Mouse (Mus musculus) stomach, embryonic 16.5 days (tissue): Measurements from ENCODE around the gene Kcnd3. TPM values are rescaled to one million over a fixed set of nuclear protein-coding genes. Genes with fewer than 3 reads are reported as not detected.

Source experiments
- ATAC-seq: fragments of 200-750 bp; cut with Nextera tagmentation; 2 replicates; pipeline ENCODE4 v1.8.0; 2017; ENCODE audit warnings: moderate number of reproducible peaks, moderate TSS enrichment; ENCODE audit not compliant: insufficient read depth, low FRiP score
- H3K27ac ChIP-seq: fragments of 300-500 bp; sonication (generic); 2 replicates; pipeline ENCODE4 v1.5.1; 2014; ENCODE audit warnings: low read length
- H3K27me3 ChIP-seq: fragments of 300-500 bp; sonication (generic); 2 replicates; pipeline ENCODE4 v1.6.1; 2014; ENCODE audit warnings: low read length, control low read depth, mixed read lengths; ENCODE audit not compliant: control insufficient read depth, insufficient read depth
- H3K36me3 ChIP-seq: fragments of 300-500 bp; sonication (generic); 2 replicates; pipeline ENCODE4 v1.6.1; 2014; ENCODE audit warnings: low read length; ENCODE audit not compliant: control insufficient read depth, insufficient read depth
- H3K4me1 ChIP-seq: fragments of 300-500 bp; sonication (generic); 2 replicates; pipeline ENCODE4 v1.6.1; 2014; ENCODE audit warnings: low read length, control low read depth, mixed read lengths; ENCODE audit not compliant: control insufficient read depth, insufficient read depth
- H3K4me2 ChIP-seq: fragments of 300-500 bp; sonication (generic); 2 replicates; pipeline ENCODE4 v1.6.1; 2014; ENCODE audit warnings: low read depth, low read length, mixed read lengths
- H3K4me3 ChIP-seq: fragments of 300-500 bp; sonication (generic); replicated peaks from 2 replicates; pipeline ENCODE4 v1.5.1; 2014; ENCODE audit warnings: mild to moderate bottlenecking, low read length
- H3K9ac ChIP-seq: fragments of 300-500 bp; sonication (generic); 2 replicates; pipeline ENCODE4 v1.6.1; 2014; ENCODE audit warnings: low read length
- H3K9me3 ChIP-seq: fragments of 300-500 bp; sonication (generic); replicated peaks from 2 replicates; pipeline ENCODE4 v1.6.1; 2016; ENCODE audit warnings: low read length, control low read depth; ENCODE audit not compliant: control insufficient read depth
- WGBS: fragments of 180-500 bp; shearing (Covaris S2); extraction: QIAGEN DNeasy Blood & Tissue Kit; methylation state at CpG from one replicate; pipeline ENCODE4 v1.1.7; 2014; 5-methylcytosine and 5-hydroxymethylcytosine counted together
- polyA plus RNA-seq: library from polyadenylated mRNA; unstranded; fragments of >200 nt; fragmentation: Nextera tagmentation; extraction: Ambion mirVana; gene quantifications from 2 replicates; pipeline ENCODE4 v1.2.1, GENCODE M21; 2015

Gene Kcnd3
- polyA plus RNA-seq, 1 experiment from 2014 or later = 5.6 TPM

DNA sequence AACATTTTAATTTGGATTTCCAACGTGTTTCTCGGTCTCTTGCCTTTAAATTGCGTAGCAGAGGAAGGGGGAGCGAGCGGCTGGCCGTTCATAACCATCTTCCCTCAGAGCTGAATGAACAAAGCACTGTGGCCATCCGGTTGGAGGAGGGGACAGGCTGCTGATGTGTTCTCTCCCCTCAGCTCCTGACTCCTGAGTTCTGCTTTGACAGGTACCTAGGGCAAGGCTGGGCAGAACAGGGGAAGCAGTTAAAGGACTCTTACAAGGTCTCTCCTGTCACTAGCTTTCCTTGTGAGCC is 53.7 kb downstream of the Kcnd3 start:
- ATAC-seq = no peak
- no peaks in the 10 kb centered on the region for H3K36me3 ChIP-seq
- WGBS = 70% methylated on average over 7 of the region's 7 CpGs
- no peak overlapping the region for H3K27ac ChIP-seq
- H3K4me3 ChIP-seq = no peak overlapping the region
- H3K4me2 ChIP-seq = no peak overlapping the region
- no peaks in the 10 kb centered on the region for H3K9me3 ChIP-seq
- H3K9ac ChIP-seq = no peak overlapping the region
- H3K27me3 ChIP-seq = no peaks in the 10 kb centered on the region
- no peaks in the 10 kb centered on the region for H3K4me1 ChIP-seq

DNA sequence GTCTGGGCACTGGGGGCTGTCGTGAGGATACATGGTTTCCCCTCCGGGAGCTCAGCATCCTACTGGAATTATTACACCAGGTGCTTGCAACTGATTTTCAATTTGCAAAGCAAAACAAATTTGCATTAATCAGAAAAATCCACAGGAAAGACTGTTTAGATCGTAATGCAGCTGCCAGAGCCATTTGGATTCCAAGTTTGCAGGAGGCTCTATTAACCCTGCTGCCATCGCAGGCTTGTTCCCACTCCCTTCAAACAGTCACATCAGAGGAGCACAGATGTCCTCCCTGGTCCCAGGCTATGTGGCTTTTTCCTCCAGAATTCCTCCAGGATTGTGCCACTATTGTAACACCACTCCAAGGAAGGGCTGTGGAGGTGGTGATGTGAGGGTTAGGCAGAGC is 54.5 kb downstream of the Kcnd3 start:
- H3K36me3 ChIP-seq = no peaks in the 10 kb centered on the region
- H3K9ac ChIP-seq = no peak overlapping the region
- no peak overlapping the region for H3K4me2 ChIP-seq
- H3K27me3 ChIP-seq = no peaks in the 10 kb centered on the region
- no peak for ATAC-seq
- 83% methylated on average over 4 of the region's 4 CpGs for WGBS
- no peaks in the 10 kb centered on the region for H3K4me1 ChIP-seq
- no peaks in the 10 kb centered on the region for H3K9me3 ChIP-seq
- no peak overlapping the region for H3K27ac ChIP-seq
- no peak overlapping the region for H3K4me3 ChIP-seq

DNA sequence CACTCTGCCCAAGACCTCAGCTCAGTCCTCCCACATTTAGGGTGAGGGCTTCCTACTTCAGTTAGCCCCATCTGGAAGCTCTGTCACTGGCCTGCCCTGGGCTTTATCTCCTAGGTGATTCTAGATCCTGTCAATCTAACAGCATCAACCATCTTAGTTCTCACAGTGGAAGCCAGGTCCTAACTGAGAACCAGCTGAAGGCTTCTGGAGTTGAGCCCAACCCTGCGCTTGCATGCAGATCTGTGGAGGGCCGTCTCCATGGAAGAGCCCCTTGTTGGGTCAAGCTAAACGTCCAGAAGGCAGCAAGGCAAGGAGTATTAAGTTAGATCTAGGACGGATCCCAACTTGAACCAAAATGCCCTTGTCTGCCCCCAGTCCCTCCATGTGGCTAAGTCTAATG is 57.2 kb downstream of the Kcnd3 start:
- Histone ChIP-seq H3K9ac (no peak overlapping the region), H3K36me3 (no peaks in the 10 kb centered on the region), H3K4me3 (no peak overlapping the region), H3K4me2 (no peak overlapping the region), H3K27me3 (no peaks in the 10 kb centered on the region), H3K9me3 (no peaks in the 10 kb centered on the region), H3K4me1 (no peaks in the 10 kb centered on the region), H3K27ac (no peak overlapping the region)
- whole genome bisulfite sequencing = 73% methylated on average over 4 of the region's 4 CpGs
- no peak for ATAC-seq

DNA sequence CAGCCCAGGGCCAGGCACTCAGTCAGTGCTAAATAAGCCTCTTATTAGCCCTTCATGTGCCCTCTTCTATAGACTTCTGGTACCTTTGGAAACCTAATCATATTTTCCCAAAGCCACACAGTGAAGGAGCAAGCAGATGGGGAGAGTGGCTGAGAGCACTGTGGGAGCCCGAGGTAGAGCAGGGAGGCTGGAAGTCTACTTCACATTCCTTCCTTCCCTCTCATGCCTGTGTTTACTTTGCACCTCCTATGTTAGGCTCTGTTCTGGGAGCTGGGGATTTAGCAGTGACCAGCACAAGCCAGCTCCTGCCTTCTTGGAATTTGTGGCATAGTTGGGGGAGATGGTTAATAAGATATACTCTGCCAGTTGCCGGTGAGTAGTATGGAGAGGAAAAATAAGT is 59.7 kb downstream of the Kcnd3 start:
- WGBS = 13% methylated on average over 2 of the region's 2 CpGs
- Histone ChIP-seq H3K27me3 (no peaks in the 10 kb centered on the region), H3K27ac (no peak overlapping the region), H3K36me3 (no peaks in the 10 kb centered on the region), H3K4me3 (no peak overlapping the region), H3K9me3 (no peaks in the 10 kb centered on the region), H3K9ac (no peak overlapping the region), H3K4me1 (no peaks in the 10 kb centered on the region), H3K4me2 (no peak overlapping the region)
- peak; percentile 72; the same call in 1 of the 2 replicates for ATAC-seq

DNA sequence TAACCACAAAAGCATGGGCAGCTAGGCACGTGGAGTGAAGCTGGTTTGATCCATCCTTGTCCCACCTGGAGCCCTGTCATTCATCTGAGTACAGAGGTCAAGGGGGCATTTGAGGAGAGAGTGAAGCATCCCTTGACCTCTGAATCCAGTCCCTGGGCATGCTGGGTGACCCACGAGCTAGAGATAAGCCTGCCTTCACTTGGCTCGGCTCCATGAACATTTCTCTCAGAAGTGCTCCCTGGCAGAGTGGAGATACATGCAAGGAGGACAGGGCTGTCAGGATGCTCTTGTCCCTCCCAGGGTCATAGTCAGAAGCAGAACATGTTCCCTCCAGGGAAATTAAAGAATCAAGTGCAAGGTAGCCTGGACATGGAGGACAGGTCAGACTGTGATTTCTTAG is 62.1 kb downstream of the Kcnd3 start:
- no peaks in the 10 kb centered on the region for H3K4me1 ChIP-seq
- WGBS = 46% methylated on average over 3 of the region's 3 CpGs
- no peak for ATAC-seq

DNA sequence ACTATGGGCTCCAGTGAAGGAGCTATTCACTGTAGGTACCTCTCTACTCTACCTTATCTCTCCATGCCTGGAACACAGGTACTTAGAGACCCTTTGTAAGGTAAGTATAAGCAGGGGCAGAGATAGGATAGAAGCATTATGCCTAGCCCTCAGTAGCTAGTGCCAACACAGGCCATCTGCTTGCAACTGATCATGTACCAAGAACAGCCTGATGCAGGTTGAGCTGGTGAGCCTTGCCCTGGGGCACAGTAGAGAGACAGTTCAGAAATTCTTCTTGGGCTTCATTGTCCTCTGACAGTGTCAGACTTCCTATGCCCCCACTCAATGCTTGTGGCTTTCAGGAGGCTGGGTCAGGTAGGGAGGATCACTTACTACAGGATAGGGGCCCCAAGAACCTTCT is 62.9 kb downstream of the Kcnd3 start:
- no peak overlapping the region for H3K4me3 ChIP-seq
- no peak for ATAC-seq
- H3K9me3 ChIP-seq = no peaks in the 10 kb centered on the region
- H3K36me3 ChIP-seq = no peaks in the 10 kb centered on the region
- H3K4me2 ChIP-seq = no peak overlapping the region
- H3K4me1 ChIP-seq = no peaks in the 10 kb centered on the region
- no peak overlapping the region for H3K9ac ChIP-seq
- no peaks in the 10 kb centered on the region for H3K27me3 ChIP-seq
- H3K27ac ChIP-seq = no peak overlapping the region

More for the DNA sequence above, 62.1 kb downstream of the Kcnd3 start:
- no peaks in the 10 kb centered on the region for H3K27me3 ChIP-seq
- no peak overlapping the region for H3K4me3 ChIP-seq
- H3K9me3 ChIP-seq = no peaks in the 10 kb centered on the region
- no peaks in the 10 kb centered on the region for H3K36me3 ChIP-seq
- no peak overlapping the region for H3K27ac ChIP-seq
- no peak overlapping the region for H3K9ac ChIP-seq
- no peak overlapping the region for H3K4me2 ChIP-seq

DNA sequence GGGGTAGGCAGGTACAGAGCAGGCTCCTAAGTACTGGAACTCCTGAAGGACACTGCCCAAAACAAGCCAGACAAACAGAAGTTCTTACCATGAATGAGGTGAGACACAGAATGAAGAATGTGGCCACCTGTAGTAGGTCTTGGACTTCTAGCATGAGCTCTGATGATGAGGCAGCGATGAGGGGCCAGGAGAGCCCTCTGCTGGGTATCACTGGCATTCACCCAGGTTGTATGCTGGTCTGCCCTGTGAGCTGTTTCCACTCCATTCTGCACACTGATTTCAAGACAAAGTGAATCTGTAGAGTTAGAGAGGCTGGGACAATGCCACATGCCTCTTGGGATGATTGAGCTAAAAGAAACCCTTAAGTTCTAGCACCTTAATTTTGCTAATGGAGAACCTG is 63.5 kb downstream of the Kcnd3 start:
- no peak overlapping the region for H3K4me3 ChIP-seq
- 78% methylated on average over 1 of the region's 1 CpGs for WGBS

DNA sequence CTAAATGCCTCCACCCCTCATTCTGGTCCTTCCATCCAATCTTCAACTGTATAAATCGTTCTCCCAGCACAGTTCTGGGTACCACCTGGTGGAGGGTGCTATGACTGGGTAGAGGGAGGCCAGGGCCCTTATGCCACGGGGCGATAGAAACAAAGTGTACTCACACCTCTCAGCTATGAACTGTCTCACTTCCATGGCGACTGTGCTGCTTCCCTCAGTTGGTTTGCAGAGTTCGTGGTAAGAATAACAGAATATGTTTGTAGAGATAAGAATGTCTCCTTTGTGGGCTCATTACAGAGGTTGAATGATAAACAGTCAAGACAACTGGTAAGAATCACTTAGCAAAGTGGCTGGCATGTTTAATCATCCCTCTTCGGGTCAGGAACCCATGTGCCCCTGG is 68.3 kb downstream of the Kcnd3 start:
- Histone ChIP-seq H3K36me3 (no peaks in the 10 kb centered on the region), H3K4me3 (no peak overlapping the region), H3K4me2 (no peak overlapping the region), H3K4me1 (no peaks in the 10 kb centered on the region), H3K27ac (no peak overlapping the region), H3K9me3 (no peaks in the 10 kb centered on the region), H3K27me3 (no peaks in the 10 kb centered on the region), H3K9ac (no peak overlapping the region)
- ATAC-seq = no peak
- WGBS = 56% methylated on average over 6 of the region's 6 CpGs

More for the DNA sequence above, 63.5 kb downstream of the Kcnd3 start:
- Histone ChIP-seq H3K36me3 (no peaks in the 10 kb centered on the region), H3K4me1 (no peaks in the 10 kb centered on the region), H3K4me2 (no peak overlapping the region), H3K9ac (no peak overlapping the region), H3K9me3 (no peaks in the 10 kb centered on the region), H3K27me3 (no peaks in the 10 kb centered on the region), H3K27ac (no peak overlapping the region)
- no peak for ATAC-seq

DNA sequence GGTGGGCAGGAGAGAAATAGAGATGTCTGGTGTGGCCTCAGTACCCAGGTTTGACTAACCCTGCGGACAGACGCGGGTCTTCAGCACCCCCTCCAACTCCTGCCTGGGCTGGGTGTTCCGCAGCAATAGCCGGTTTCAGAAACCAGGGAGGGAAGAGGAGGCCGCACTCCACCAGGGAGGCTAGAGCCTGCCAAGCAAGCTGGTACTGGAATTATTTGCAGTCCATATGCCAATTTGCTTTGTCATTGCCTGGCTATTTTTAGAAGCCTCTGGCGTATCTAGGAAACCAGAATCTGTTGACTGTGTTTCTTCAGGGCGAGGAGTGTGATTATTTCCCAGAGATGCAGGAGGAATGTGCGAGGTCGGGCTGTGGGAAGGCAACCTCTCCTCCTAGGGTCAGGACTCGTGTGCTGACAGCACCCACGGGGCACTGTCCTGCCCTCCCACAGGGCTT is 69.1 kb downstream of the Kcnd3 start:
- H3K27ac ChIP-seq = no peak overlapping the region
- no peak overlapping the region for H3K4me2 ChIP-seq
- no peaks in the 10 kb centered on the region for H3K4me1 ChIP-seq
- H3K4me3 ChIP-seq = no peak overlapping the region
- no peaks in the 10 kb centered on the region for H3K36me3 ChIP-seq
- H3K9ac ChIP-seq = no peak overlapping the region
- WGBS = 61% methylated on average over 12 of the region's 12 CpGs
- peak; percentile 37; the same call in 1 of the 2 replicates for ATAC-seq
- no peaks in the 10 kb centered on the region for H3K27me3 ChIP-seq
- no peaks in the 10 kb centered on the region for H3K9me3 ChIP-seq

DNA sequence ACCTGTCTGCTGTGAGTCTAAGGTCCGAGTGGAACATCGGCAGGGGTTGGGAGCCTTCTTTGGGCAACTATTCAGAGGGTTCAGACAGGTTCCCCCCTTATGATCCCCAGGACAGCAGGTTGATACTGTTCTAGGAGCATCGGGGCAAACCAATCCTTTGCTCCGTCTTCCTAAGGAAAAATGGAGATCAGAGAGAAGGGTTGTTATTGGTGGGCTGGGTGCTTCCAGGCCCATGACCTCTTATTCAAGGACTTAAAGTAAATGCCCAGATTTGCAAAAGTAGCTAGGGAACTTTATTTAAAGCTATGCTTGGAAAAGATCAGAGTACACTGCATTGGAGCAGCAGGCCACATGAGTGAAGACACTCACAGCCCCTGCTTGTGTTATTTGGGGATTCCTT is 69.5 kb downstream of the Kcnd3 start:
- no peak overlapping the region for H3K4me3 ChIP-seq
- no peaks in the 10 kb centered on the region for H3K4me1 ChIP-seq
- no peaks in the 10 kb centered on the region for H3K36me3 ChIP-seq
- ATAC-seq = no peak
- H3K27ac ChIP-seq = no peak overlapping the region
- H3K9ac ChIP-seq = no peak overlapping the region
- WGBS = 81% methylated on average over 4 of the region's 4 CpGs
- H3K4me2 ChIP-seq = no peak overlapping the region
- no peaks in the 10 kb centered on the region for H3K9me3 ChIP-seq
- no peaks in the 10 kb centered on the region for H3K27me3 ChIP-seq
